Mouse (Mus musculus) cerebellum, adult 2 months (tissue): Measurements from ENCODE around the gene Tmprss13. TPM values are rescaled to one million over a fixed set of nuclear protein-coding genes. Genes with fewer than 3 reads are reported as not detected.

ENCODE experiments used
- DNase-seq, 2 experiments: peaks; one replicate each; pipeline ENCODE4 v3.0.0; 2021
- H3K27ac ChIP-seq: fragments of 200-500 bp; 2 replicates; pipeline ENCODE4 v1.5.1; 2012; ENCODE audit warnings: low read length, control low read depth, inconsistent platforms; ENCODE audit not compliant: insufficient read depth
- H3K27me3 ChIP-seq: fragments of 200-500 bp; 2 replicates; pipeline ENCODE4 v1.6.1; 2012; ENCODE audit warnings: inconsistent platforms, mild to moderate bottlenecking, low read length, moderate library complexity; ENCODE audit not compliant: control insufficient read depth, insufficient read depth
- H3K4me1 ChIP-seq: fragments of 200-500 bp; 2 replicates; pipeline ENCODE4 v1.6.1; 2011; ENCODE audit warnings: low read length; ENCODE audit not compliant: control insufficient read depth, insufficient read depth
- H3K4me3 ChIP-seq: fragments of 200-500 bp; replicated peaks from 2 replicates; pipeline ENCODE3; 2011; ENCODE audit warnings: mild to moderate bottlenecking, low read depth, low read length, control low read depth; ENCODE audit not compliant: insufficient read depth
- CTCF ChIP-seq: fragments of 200-500 bp; IDR thresholded peaks from 2 replicates; pipeline ENCODE4 v1.5.1; 2011; ENCODE audit warnings: low read depth, mild to moderate bottlenecking, control low read depth, low read length, moderate library complexity, borderline replicate concordance; ENCODE audit not compliant: insufficient read depth
- POLR2A ChIP-seq: fragments of 200-500 bp; IDR thresholded peaks from 2 replicates; pipeline ENCODE4 v1.6.1; 2011; ENCODE audit warnings: low read length, control low read depth, borderline replicate concordance; ENCODE audit not compliant: insufficient read depth
- WGBS: fragments of 180-500 bp; shearing (Covaris S2); methylation state at CpG from one replicate; pipeline ENCODE4 v1.1.7; 2018; 5-methylcytosine and 5-hydroxymethylcytosine counted together
- polyA plus RNA-seq: library from polyadenylated mRNA; depleted of rRNA; stranded (reverse); fragments of >200 nt; gene quantifications from 2 replicates; pipeline ENCODE4 v1.2.3, GENCODE M21; 2012; rRNA removed

The Tmprss13 gene
- polyA plus RNA-seq, 1 experiment: not detected

DNA sequence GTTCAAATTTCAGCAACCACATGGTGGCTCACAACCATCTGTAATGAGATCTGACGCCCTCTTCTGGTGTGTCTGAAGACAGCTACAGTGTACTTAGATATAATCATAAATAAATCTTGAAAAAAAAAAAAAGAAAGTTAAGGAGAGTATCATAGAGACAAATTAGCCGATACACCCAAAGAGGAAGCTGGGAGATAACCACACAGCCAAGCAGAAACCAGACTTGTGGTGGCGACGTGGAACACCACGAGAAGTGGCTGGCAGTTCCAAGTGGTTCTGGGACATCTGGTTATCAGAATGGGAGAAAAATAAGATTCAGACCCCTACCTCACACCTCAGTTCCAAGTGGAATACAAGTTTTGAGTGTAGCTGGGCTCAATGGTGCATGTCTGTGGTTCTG lies 67.8 kb downstream of the Tmprss13 start:
- H3K4me3 ChIP-seq: no peak overlapping the region
- H3K27me3 ChIP-seq: no peaks in the 10 kb centered on the region
- WGBS: 95% methylated on average over 5 of the region's 5 CpGs
- peaks cover 9% of the 10 kb centered on the region; the same call in 1 of the 2 replicates for H3K4me1 ChIP-seq
- TF ChIP-seq POLR2A (no peak), CTCF (no peak)
- H3K27ac ChIP-seq: no peak overlapping the region
- no peak for DNase-seq

DNA sequence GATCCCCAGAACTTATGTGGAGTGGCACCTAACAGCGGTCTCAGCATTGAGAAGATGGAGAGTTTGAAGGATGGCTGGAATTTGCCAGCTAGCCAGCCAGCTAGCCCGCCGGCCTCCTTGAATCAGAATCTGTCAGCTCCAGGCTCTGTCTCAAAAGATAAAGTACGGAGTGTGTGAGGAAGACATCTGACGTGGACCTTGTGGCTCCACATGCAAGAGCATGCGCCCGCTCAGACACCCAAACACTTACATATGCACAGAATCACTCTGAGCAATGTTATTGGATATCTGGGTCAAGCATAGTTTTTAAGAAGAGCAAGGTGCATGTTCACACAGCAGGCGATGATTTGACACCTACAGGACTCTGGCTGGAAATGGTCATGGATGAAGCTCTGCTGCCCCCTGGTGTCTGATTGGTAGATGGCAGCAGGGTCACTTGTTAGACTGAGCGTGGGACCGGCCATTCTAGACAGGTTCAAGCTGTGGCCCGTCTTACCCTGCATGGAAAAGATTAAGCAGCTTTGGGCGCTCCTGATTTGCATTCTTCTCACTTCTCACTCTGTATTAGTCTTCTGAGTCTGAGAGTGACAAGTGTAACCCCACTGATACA lies 69.6 kb downstream of the Tmprss13 start:
- TF ChIP-seq CTCF: peak; percentile 100
- TF ChIP-seq POLR2A: no peak
- DNase-seq: peak; percentile 85 to 95
- 34% methylated on average over 12 of the region's 12 CpGs for WGBS
- no peaks in the 10 kb centered on the region for H3K27me3 ChIP-seq
- no peak overlapping the region for H3K27ac ChIP-seq
- H3K4me1 ChIP-seq: no peaks in the 10 kb centered on the region; the same call in 1 of the 2 replicates
- H3K4me3 ChIP-seq: no peak overlapping the region

DNA sequence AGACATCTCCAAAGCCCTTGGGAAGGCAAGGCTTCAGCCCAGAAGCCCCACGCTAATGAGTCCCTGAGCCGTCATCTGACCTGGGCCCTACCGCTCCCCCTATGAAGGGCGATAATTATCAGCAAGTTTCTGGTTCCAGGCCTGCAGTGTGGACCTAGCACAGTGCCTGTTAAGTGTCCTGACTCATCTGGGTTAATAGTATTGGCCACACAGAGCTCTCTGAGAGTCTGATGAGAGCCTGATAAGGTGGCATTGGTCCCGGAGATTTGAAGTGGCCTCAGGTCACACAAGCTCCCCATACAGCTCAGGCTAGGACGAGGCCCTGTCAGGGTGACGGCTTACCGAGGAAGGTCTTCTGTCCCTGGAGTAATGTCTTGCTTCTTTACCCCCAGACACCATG lies 70.7 kb downstream of the Tmprss13 start:
- TF ChIP-seq POLR2A (no peak), CTCF (no peak)
- H3K4me1 ChIP-seq: no peaks in the 10 kb centered on the region
- no peak overlapping the region for H3K4me3 ChIP-seq
- WGBS: 88% methylated on average over 8 of the region's 8 CpGs
- H3K27me3 ChIP-seq: no peaks in the 10 kb centered on the region
- no peak for DNase-seq
- H3K27ac ChIP-seq: no peak overlapping the region

DNA sequence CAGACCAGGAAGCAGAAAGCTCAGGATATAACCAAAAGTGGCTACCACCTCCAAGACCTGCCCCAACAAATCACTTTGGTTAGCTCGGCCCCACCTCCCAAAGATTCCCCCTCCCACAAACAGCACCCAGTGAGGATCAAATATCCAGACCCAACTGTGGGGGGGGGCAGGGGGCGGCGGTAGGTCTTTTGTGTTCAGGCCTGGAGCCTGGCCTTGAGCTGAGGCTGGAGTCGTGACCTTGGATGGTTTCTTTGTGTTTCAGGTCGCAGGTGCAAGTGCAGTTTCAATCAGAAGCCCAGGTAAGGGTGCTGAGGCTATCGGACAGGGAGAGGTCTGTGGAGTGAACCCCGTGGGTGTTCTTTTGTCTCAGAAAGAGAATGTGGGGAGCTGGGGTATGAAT lies 72.4 kb downstream of the Tmprss13 start:
- no peaks in the 10 kb centered on the region for H3K27me3 ChIP-seq
- H3K27ac ChIP-seq: no peak overlapping the region
- 92% methylated on average over 7 of the region's 7 CpGs for WGBS
- TF ChIP-seq CTCF (no peak), POLR2A (no peak)
- no peaks in the 10 kb centered on the region for H3K4me1 ChIP-seq
- DNase-seq: no peak
- no peak overlapping the region for H3K4me3 ChIP-seq

DNA sequence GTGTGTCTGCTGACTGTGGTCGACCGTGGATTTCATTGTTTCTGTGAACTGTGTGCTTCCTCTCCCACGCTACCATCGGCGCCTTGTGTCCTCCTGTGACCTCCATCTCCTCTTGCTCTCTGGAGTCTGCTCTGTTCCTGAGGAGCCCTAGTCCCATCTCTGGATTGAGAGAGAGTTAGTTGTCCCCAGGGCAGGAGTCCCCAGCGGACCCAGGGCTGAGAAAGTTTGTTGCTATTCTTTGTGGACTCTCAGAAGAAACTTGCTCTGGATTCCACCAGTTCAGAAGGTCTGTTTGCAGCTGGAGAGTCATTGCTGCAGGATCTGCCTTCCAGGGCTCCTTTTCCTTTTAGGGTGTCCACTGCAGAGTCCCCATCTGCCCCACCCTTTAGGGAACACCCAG lies 76.3 kb downstream of the Tmprss13 start:
- Histone ChIP-seq H3K27me3 (no peaks in the 10 kb centered on the region), H3K4me1 (peaks cover 12% of the 10 kb centered on the region), H3K4me3 (no peak overlapping the region), H3K27ac (no peak overlapping the region)
- WGBS: 93% methylated on average over 6 of the region's 6 CpGs
- TF ChIP-seq CTCF (no peak), POLR2A (no peak)
- no peak for DNase-seq

DNA sequence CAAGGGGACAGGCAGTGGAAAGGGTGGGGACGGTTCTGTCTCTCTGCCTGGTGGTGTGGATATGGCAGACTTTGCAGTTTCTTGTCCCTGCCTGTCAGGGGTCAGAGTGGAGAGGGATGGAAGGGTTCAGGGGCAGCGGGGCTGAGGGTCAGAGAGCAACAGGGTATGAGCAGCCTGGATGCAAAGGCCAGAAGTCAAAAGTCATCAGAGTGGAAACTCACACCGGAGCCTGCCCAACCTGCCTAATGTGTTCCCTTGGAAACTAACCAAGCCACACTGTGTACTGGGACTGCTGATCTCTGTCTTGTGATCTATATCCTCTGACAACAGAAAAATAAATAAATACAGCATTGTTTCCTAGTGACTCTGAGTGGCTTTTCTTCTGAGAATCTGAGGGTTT lies 76.9 kb downstream of the Tmprss13 start:
- TF ChIP-seq POLR2A: no peak
- TF ChIP-seq CTCF: no peak
- no peaks in the 10 kb centered on the region for H3K27me3 ChIP-seq
- peaks cover 12% of the 10 kb centered on the region for H3K4me1 ChIP-seq
- no peak for DNase-seq
- no peak overlapping the region for H3K27ac ChIP-seq
- WGBS: 68% methylated on average over 3 of the region's 3 CpGs
- no peak overlapping the region for H3K4me3 ChIP-seq

Other genes with a start within 250 kb of the Tmprss13 start
- 3.8 and 4.2 TPM in 2 replicates for gene Jaml, start 239.9 kb upstream of the Tmprss13 start, polyA plus RNA-seq
- gene Scn2b, start 201.3 kb upstream of the Tmprss13 start, polyA plus RNA-seq: 151 and 165 TPM in 2 replicates
- gene Scn4b, start 180.7 kb upstream of the Tmprss13 start, polyA plus RNA-seq: 78.8 and 109 TPM in 2 replicates
- gene BC049352, start 137.1 kb upstream of the Tmprss13 start, polyA plus RNA-seq: 1.9 and 2.8 TPM in 2 replicates
- 0.11 and 0.34 TPM in 2 replicates for gene Tmprss4, start 115.0 kb upstream of the Tmprss13 start, polyA plus RNA-seq
- 4.5 and 6.0 TPM in 2 replicates for gene Il10ra, start 50.0 kb upstream of the Tmprss13 start, polyA plus RNA-seq
- gene Fxyd6, start 51.1 kb downstream of the Tmprss13 start, polyA plus RNA-seq: 104 and 107 TPM in 2 replicates
- gene Fxyd2, start 80.6 kb downstream of the Tmprss13 start, polyA plus RNA-seq: 2.1 and 3.1 TPM in 2 replicates
- 23.4 and 27.0 TPM in 2 replicates for gene Dscaml1, start 107.5 kb downstream of the Tmprss13 start, polyA plus RNA-seq